Mouse (Mus musculus): Measurements from ENCODE around the gene Epha2. TPM values are rescaled to one million over a fixed set of nuclear protein-coding genes. Genes with fewer than 3 reads are reported as not detected.
A peak's percentile ranks its signal among the peaks of the same experiment; 100 is the strongest.

Epha2 gene
- total RNA-seq, 2 experiments from 2014 or later, result 6.8 to 7.7 TPM

DNA sequence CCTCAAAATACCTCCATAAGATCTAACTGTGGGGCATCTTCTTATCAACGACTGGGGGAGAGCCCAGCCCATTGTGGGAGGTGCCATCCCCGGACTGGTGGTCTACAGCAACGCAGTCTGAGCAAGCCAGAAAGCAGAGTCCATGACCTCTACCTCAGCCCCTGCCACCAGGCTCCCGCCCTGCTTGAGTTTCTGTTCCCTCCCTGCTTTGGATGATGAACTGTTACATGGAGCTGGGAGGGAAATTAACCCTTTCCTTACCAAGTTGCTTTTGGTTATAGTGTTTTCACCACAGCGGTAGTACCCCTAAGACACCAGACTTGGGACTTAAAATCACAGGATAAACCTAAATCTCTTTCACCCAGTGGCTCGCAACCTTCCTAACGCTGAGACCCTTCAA is 50.9 kb downstream of the Epha2 start:
- no peak for DNase-seq (ENCODE audit: low spot score)
- intact Hi-C loops (cut with DNase I), result loop anchor here (5.0 kb wide), 1 partner anchor 65 kb away; no protein-coding TSS in a partner anchor

DNA sequence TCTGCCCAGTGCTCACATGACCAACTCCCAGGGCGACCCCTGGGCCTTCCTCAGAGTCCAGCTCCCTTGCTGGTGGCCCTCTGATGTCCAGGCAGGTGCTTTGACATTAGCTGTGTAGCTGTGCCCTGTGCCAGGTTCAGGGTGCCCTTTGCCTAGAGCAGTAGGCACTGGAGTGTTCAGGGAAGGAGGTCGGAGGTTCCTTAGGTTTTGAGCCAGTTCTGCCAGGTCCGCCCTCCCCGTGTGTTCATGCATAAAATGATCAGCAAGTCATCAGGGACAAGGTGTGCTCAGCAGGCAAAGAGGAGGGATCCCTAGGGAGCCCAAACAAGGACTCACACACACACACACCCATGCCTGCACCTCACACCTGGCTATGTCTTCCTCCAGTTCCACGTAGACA is 51.9 kb downstream of the Epha2 start:
- intact Hi-C loops (cut with DNase I), result loop anchor here (5.0 kb wide), 1 partner anchor 66 kb away; no protein-coding TSS in a partner anchor
- no peak for DNase-seq (ENCODE audit: low spot score)

DNA sequence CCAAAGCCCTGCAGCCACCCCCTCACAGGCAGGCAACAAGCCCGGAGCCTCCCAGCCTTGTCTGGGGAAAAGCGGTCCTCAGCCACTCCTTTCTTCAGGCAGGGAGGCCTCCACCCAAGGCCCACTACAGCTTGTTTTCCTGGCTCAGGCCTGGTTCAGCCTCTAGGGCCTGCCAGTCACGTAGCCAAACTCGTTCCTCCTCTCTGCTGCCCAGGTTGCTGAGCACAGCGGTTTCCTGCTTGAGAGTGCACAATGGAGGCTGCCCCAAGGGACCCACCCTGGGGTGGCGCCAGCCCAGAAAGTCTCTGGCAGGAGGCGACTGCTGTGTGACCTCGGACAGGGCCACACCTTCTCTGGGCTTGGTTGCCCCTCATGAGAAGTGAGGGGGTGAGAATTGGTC is 52.8 kb downstream of the Epha2 start:
- DNase-seq (ENCODE audit: low spot score), result peak; percentile 52

DNA sequence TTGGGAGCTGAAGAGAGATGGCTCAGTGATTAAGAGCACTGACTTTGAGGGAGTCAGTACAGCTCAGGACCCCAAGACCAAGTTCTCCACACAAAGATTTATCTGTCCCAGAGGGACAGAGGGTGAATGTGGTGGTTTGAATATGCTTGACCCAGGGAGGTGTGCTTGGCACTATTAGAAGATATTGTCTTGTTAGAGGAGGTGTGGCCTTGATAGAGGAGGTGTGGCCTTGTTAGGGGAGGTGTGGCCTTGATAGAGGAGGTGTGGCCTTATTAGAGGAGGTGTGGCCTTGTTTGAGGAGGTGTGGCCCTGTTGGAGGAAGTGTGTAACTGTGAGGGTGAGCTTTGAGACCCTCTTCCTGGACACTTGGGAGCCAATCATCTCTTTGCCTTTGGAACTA is 56.8 kb downstream of the Epha2 start:
- no peak for DNase-seq (ENCODE audit: low spot score)

More for the DNA sequence above, 52.8 kb downstream of the Epha2 start:
- intact Hi-C loops (cut with DNase I), result loop anchor here (5.0 kb wide), 1 partner anchor 67 kb away; no protein-coding TSS in a partner anchor

DNA sequence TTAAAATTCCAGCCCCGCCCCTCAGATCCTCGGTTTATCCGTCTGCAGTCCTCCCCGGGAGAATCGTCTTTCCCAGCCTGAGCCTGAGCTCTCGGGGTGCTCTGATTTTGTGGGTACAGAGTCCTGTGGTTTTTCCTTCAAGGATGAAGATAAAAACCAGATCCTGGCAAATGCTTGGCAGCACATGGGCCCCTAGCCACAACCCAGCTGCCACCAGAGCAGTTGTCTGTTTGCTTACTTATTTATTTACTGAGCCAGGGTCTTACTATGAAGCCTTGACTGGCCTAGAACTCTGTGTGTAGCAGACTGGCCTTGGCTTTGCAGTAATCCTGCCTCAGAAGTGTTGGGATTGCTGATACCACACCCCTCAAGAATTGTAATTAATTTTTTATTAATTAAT is 58.2 kb downstream of the Epha2 start:
- no peak for DNase-seq (ENCODE audit: low spot score)
- intact Hi-C loops (cut with DNase I), result no loop called here

More for the DNA sequence above, 56.8 kb downstream of the Epha2 start:
- intact Hi-C loops (cut with DNase I), result no loop called here

DNA sequence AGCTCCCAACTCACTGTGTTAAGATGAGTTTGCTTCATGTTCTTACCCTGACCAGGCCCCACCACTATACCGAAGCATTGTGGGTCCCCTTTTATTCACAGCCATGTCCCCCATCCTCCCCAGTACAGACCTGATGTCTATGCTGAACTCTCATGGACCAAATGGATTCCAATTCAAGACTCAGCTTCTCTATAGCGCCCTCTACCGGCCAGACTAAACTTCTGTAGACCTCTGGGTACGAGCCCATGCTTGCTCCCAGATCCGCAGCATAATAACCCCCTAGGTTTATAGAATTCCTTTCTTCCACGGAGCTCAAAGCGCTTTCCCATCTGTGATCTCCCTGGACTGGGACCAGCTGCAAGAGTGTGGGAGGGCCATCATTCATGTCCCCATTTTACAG is 59.8 kb downstream of the Epha2 start:
- intact Hi-C loops (cut with DNase I), result loop anchor here (5.0 kb wide), 2 partner anchors 49 to 159 kb away; no protein-coding TSS in a partner anchor
- DNase-seq (ENCODE audit: low spot score), result no peak

DNA sequence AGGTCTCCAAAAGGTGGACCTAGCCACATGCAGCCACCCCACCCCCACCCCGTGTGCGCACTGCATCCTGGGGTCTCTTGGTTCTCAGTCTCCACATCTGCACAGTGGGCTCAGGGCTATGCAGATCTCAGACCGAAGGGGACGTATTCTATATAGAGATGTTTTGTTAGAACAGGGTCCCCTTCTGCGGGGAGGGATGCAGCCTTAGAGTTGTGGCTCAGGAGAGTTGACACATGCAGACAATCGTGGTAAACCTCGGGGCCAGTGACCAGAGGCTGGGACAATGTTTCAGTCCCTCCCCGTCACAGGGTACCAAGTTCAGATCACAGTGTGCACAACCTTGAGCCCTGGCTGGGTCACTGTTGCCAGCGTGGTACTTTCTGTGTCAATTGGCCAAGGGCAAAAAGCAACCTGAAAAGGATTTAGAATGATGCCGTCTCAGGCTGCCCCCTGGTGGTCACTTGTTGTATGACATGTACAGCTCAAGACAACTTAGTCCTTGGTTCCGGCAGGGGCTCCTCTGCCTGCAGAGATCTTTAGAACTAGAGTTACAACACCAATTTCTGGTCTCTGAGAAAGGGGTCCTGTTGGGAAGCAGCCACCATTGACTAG is 62.0 kb downstream of the Epha2 start:
- intact Hi-C loops (cut with DNase I), result loop anchor here (1.0 to 5.0 kb wide), 4 partner anchors 51 to 218 kb away; no protein-coding TSS in a partner anchor
- peak; percentile 42 for DNase-seq (ENCODE audit: low spot score)

DNA sequence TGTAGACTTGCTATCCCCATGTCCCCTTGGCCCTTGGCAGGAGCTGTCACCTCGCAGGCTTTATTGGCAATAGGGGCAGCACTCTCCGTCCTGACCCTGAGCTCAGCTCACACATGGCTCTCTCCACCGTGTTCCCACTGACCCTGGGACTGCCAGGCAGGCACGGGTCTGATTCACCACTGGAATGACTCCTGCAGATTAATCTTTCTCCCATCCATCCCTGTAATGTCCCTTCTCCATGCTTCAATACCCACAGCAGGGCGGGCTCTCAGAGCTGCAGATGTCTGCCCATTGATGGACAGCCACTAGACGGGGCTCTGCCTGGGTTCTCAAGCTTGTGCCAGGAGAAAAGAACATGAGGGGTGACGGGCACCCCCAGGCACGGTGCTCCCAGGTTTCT is 64.1 kb downstream of the Epha2 start:
- DNase-seq (ENCODE audit: low spot score), result no peak
- intact Hi-C loops (cut with DNase I), result no loop called here

DNA sequence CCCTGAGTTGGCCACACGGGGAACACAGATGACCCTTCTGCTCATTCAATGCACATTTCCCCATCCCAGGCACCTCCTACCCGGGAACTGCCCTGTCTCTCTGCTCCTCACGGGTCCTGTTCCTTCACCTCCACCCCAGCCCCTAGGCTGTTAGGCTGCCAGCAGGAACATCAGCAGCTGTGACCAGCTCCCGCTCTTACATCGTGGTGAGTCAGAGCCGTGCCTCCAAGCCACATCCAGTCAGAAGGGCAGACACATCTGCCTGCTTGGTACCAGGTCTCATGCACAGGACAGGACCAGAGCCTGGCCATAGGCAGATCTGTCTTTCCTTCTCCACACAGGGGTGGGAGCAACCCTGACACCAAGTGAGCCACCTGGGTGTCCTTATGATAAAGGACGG is 64.8 kb downstream of the Epha2 start:
- DNase-seq (ENCODE audit: low spot score), result no peak
- intact Hi-C loops (cut with DNase I), result no loop called here

DNA sequence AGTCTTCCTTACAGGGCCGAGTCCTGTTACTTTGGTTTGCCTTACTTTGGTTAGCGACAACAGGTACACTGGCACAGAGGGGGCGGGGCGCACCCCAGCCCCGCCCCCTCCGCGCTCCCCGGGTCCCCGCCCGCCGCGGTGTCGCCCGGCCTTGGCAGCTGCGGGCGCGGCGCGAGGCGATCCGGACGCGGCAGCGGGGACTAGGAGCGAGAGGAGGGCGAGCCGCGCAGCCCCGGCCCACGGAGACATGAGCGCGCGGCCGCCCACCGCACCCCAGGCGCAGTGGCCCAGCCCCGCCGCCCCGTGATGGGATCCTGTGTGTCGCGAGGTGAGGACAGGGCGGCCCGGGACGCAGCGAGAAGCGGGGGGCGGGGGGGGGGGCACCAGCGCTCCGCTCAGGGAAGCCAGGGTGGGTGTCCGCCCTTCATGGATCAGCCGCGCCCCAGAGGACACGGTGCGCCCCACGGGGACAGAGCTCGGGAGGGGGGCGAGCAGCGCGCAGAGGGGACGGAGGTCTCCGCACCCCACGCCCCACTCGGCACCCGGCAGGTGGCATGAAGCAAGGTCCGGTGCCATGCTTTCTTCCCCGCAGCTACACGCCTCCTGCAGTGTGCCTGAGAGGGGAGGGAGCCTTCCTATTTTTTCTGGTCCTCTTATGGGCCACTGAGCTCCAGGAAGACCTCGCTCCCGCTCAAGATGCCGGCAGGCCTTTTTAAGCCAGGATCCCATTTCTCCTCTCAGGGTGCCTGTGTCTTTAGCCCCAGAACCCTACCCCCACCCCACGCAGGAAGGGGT is 67.2 kb downstream of the Epha2 start, which contains the start of gene Fam131c:
TSS of gene Fam131c (plus strand) at position 224 of the 795 bp plus-strand sequence.
- intact Hi-C loops (cut with DNase I), result no loop called here
- DNase-seq (ENCODE audit: low spot score), result no peak

DNA sequence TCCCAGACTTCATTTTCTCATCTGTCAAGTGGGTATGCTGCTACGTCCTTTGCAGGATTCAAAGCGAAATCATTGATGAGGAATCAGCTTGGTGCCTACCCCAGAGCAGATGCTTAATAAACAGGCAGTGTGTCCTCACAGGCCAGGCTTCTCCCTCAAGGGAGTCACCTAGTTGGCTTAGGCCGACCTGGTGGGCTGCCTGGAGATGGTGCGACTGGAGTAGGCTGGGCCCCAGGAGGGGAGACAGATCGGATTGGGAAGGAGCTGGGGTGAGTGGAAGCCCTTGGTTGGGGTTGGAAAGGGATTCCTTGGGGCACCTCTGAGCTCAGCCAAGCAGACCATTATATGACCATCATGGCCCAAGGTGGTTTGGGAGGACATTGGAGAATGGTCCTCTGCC is 71.4 kb downstream of the Epha2 start:
- DNase-seq (ENCODE audit: low spot score), result no peak
- intact Hi-C loops (cut with DNase I), result no loop called here

Small RNA genes lying within 50 kb of the gene (microRNA-seq; reads per million reads assigned to microRNA genes)
- not detected for gene Gm25690

Other genes starting within 250 kb of the Epha2 start
- 1 to 10 TPM; 5.1 to 5.4 TPM for gene Crocc, start 240.7 kb upstream of the Epha2 start, total RNA-seq (2021)
- 10 to 100 TPM; 17.2 TPM for gene Necap2, start 222.9 kb upstream of the Epha2 start, total RNA-seq (2021)
- not detected for gene Spata21, start 212.9 kb upstream of the Epha2 start, total RNA-seq (2021)
- gene Szrd1, start 161.5 kb upstream of the Epha2 start, total RNA-seq (2021), result 10 to 100 TPM; 85.1 to 96.1 TPM
- 10 to 100 TPM in 1 of 2 experiments, 1 to 10 TPM in 1; 10.0 to 10.1 TPM for gene Fbxo42, start 153.3 kb upstream of the Epha2 start, total RNA-seq (2021)
- under 1 TPM; 0.45 to 0.60 TPM for gene Rsg1, start 87.3 kb upstream of the Epha2 start, total RNA-seq (2021)
- 10 to 100 TPM; 28.5 to 36.4 TPM for gene Arhgef19, start 61.7 kb upstream of the Epha2 start, total RNA-seq (2021)
- gene Fam131c, start 67.0 kb downstream of the Epha2 start, total RNA-seq (2021), result under 1 TPM; 0.42 to 0.73 TPM
- gene Clcnka, start 97.5 kb downstream of the Epha2 start, total RNA-seq (2021), result not detected
- gene Clcnkb, start 114.8 kb downstream of the Epha2 start, total RNA-seq (2021), result 1 to 10 TPM in 1 of 2 experiments, under 1 TPM in 1; 0.60 to 1.5 TPM
- gene Hspb7, start 119.5 kb downstream of the Epha2 start, total RNA-seq (2021), result 1,000 to 10,000 TPM; 1,043 to 1,140 TPM
- gene Srarp, start 134.9 kb downstream of the Epha2 start, total RNA-seq (2021), result 1 to 10 TPM in 1 of 2 experiments, under 1 TPM in 1; 0.50 to 1.5 TPM
- gene Zbtb17, start 143.4 kb downstream of the Epha2 start, total RNA-seq (2021), result 10 to 100 TPM; 22.7 to 23.5 TPM
- gene Spen, start 237.4 kb downstream of the Epha2 start, total RNA-seq (2021), result 10 to 100 TPM; 27.3 to 29.7 TPM

All from heart, postnatal 25 days (tissue).